Mouse (Mus musculus) heart, adult 2 months (tissue): ENCODE measurements at regions not wholly inside any gene's neighbourhood (a gene's known extent, or its start where the extent isn't known, plus 50 kb on each side); places are given as distances from the start of the nearest gene placed in this dataset.

ENCODE experiments used
- CTCF ChIP-seq: fragments of 200-600 bp; IDR thresholded peaks from 2 replicates; pipeline ENCODE4 v1.8.1; 2022; ENCODE audit warnings: antibody characterized with exemption, mild to moderate bottlenecking, moderate library complexity
- EP300 ChIP-seq: fragments of 200-500 bp; IDR thresholded peaks from 2 replicates; pipeline ENCODE4 v1.6.1; 2011; ENCODE audit warnings: low read depth, low read length, control low read depth; ENCODE audit not compliant: insufficient read depth
- POLR2A ChIP-seq: fragments of 200-500 bp; IDR thresholded peaks from 2 replicates; pipeline ENCODE4 v1.6.1; 2011; ENCODE audit warnings: mild to moderate bottlenecking, low read depth, low read length, control low read depth; ENCODE audit not compliant: insufficient read depth

DNA sequence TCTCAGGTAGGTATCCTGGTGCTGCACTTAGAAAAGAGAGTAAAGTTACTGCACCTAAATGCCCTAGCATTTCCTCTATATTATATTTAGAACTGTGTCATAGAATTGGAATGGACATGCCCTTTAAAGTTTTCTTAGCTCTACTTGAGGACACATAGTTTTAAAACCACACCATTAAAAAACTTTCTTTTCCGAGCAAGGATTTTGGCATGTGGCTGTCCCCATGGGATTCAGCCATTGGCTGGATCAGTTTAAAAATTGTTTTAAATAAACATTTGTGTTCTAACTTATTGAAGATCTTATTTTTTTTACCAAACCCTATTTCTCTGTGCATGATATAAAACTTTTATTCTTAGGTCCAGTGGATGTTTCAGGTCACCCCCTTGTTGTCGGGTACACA, 484.2 kb upstream of the Nr2f2 start:
- TF ChIP-seq POLR2A: no peak
- TF ChIP-seq EP300: no peak
- TF ChIP-seq CTCF: no peak
